9 mouse cellular contexts compared by ENCODE assay signal in the genomic region with DNA sequence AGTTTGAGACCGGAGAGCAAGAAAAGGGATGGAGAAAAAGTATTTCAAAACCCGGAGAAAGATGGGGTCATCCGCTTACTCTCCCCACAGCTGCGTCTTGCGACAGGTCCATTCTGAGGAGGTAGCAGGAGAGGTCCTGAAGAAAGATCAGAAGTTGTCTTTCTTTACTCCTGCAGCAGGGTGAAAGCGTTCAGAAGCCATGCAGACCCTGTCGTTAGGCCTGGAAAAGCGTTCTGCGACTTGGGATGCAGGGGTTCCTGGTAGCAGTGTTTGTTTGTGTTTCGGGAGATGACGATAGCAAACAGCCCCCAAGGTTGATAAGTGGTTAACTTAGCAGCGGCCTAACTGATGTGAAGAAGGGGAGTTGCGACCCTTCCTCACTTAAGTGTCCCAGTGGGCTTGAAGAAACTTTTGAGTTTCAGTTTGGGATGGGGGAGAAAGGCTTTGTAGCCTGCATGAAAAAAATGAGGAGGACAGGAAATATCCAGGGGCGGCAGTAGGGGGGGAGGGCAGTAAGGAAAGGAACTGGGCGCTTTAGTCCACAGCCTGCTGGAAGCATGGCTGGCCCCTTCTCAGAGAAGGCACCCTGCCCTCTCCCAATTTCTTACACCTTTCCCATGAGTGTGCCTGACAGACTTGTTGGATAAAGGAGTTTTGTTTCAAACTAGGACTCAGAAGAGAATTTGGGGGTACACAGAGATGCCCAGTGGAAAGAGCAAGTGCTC. TPM values are rescaled to one million over a fixed set of nuclear protein-coding genes. Genes with fewer than 3 reads are reported as not detected.
A peak's percentile ranks its signal among the peaks of the same experiment; 100 is the strongest.
DNase-seq lines count a peak whose midpoint lies in the region; ATAC-seq and TF ChIP-seq lines count a peak whose summit lies in the region.
"Had no signal": no experiment of that assay in that cellular context is flagged by ENCODE, and none has a peak within 500 bp of the region (broad histone marks: within the 10 kb centered on the region; RNA-seq: fewer than 3 reads in every experiment).

No protein-coding gene starts in this region.

- H3K4me1 ChIP-seq in heart, embryonic 10.5 days = peaks cover 54% of the 10 kb centered on the region
- peaks cover 54% of the 10 kb centered on the region for H3K4me1 ChIP-seq in hindbrain, embryonic 15.5 days (replicated peaks)
- peaks cover 67% of the 10 kb centered on the region for H3K4me1 ChIP-seq in midbrain, embryonic 12.5 days

- no peaks in the 10 kb centered on the region for H3K36me3 ChIP-seq in heart, embryonic 10.5 days
- no peaks in the 10 kb centered on the region for H3K36me3 ChIP-seq in hindbrain, embryonic 15.5 days
- no peaks in the 10 kb centered on the region for H3K36me3 ChIP-seq in midbrain, embryonic 12.5 days

- no peak for DNase-seq in heart, embryonic 10.5 days (ENCODE audit: low spot score)
- DNase-seq in heart, postnatal 36 days = no peak
- DNase-seq in brain, embryonic 14.5 days (ENCODE audit: low read depth) = peak; percentile 49
- no peak for DNase-seq in B cell, adult 2 months
- DNase-seq in thymus, postnatal 4 days = no peak
- DNase-seq in urinary bladder, postnatal 14 days (ENCODE audit: low spot score) = no peak

- TF ChIP-seq POLR2A in brain, embryonic 14.5 days (IDR thresholded peaks at IDR 0.05; ENCODE audit: borderline replicate concordance, extremely low read depth, insufficient read depth, insufficient read length, poor library complexity, severe bottlenecking) = no peak

- peak overlapping the region; percentile 89 for H3K4me3 ChIP-seq in heart, embryonic 10.5 days
- peak overlapping the region; percentile 71 for H3K4me3 ChIP-seq in hindbrain, embryonic 15.5 days
- H3K4me3 ChIP-seq in midbrain, embryonic 12.5 days = peak overlapping the region; percentile 88

- H3K9me3 ChIP-seq in heart, embryonic 10.5 days = no peaks in the 10 kb centered on the region
- H3K9me3 ChIP-seq in hindbrain, embryonic 15.5 days = no peaks in the 10 kb centered on the region
- H3K9me3 ChIP-seq in midbrain, embryonic 12.5 days = no peaks in the 10 kb centered on the region

- peak overlapping the region; percentile 99 for H3K27ac ChIP-seq in heart, embryonic 10.5 days
- no peak overlapping the region for H3K27ac ChIP-seq in hindbrain, embryonic 15.5 days (replicated peaks)
- peak overlapping the region; percentile 36; the same call in 1 of the 2 replicates for H3K27ac ChIP-seq in midbrain, embryonic 12.5 days (replicated peaks)

- no peaks in the 10 kb centered on the region for H3K27me3 ChIP-seq in heart, embryonic 10.5 days (ENCODE audit: insufficient read depth, poor library complexity, severe bottlenecking)
- no peaks in the 10 kb centered on the region for H3K27me3 ChIP-seq in hindbrain, embryonic 15.5 days
- H3K27me3 ChIP-seq in midbrain, embryonic 12.5 days = no peaks in the 10 kb centered on the region
- H3K27me3 ChIP-seq: CH12.LX had no signal

- intact Hi-C loops in heart, postnatal 36 days (cut with DNase I) = loop anchor here (2.0 to 5.0 kb wide), 2 partner anchors 69 to 126 kb away; partner anchors contain the start of gene Tex10

- no peak for TF ChIP-seq CTCF in brain, embryonic 14.5 days (IDR thresholded peaks at IDR 0.05; ENCODE audit: borderline replicate concordance, extremely low read depth, insufficient read depth, insufficient read length)

- H3K4me2 ChIP-seq in hindbrain, embryonic 15.5 days = peak overlapping the region; percentile 71
- H3K4me2 ChIP-seq in midbrain, embryonic 12.5 days (replicated peaks) = peak overlapping the region; percentile 73

- WGBS in heart, embryonic 10.5 days = 5% methylated on average over 15 of the region's 15 CpGs
- WGBS in hindbrain, embryonic 15.5 days = 3% methylated on average over 15 of the region's 15 CpGs
- WGBS in midbrain, embryonic 12.5 days = 3% methylated on average over 15 of the region's 15 CpGs

- H3K9ac ChIP-seq in hindbrain, embryonic 15.5 days = peak overlapping the region; percentile 82
- H3K9ac ChIP-seq in midbrain, embryonic 12.5 days (replicated peaks) = peak overlapping the region; percentile 98

- no peak for ATAC-seq in hindbrain, embryonic 15.5 days (ENCODE audit: low FRiP score, low read depth)
- ATAC-seq in midbrain, embryonic 12.5 days (ENCODE audit: low FRiP score, low read depth) = no peak

RNA-seq across cellular contexts. Expression of gene Msantd3, which starts 2.0 kb away (rescaled TPM):
- 29.7 and 32.3 TPM in 2 replicates for polyA plus RNA-seq in heart, embryonic 10.5 days (2016; fragmentation: Nextera tagmentation; extraction: Ambion mirVana)
- total RNA-seq in heart, postnatal 36 days (2021) = 10 to 100 TPM; 17.1 to 23.6 TPM
- polyA plus RNA-seq in brain, embryonic 14.5 days (2012; rRNA removed) = 54.0 and 55.9 TPM in 2 replicates
- polyA plus RNA-seq in hindbrain, embryonic 15.5 days (2015; fragmentation: Nextera tagmentation; extraction: Ambion mirVana) = 29.3 and 32.4 TPM in 2 replicates
- 65.5 and 68.0 TPM in 2 replicates for polyA plus RNA-seq in midbrain, embryonic 12.5 days (2016; fragmentation: Nextera tagmentation; extraction: Ambion mirVana)
- total RNA-seq: CH12.LX had no signal

RNA-seq across cellular contexts. Expression of gene Tmeff1, which starts 43.3 kb away (rescaled TPM):
- polyA plus RNA-seq in heart, embryonic 10.5 days (2016; fragmentation: Nextera tagmentation; extraction: Ambion mirVana) = 51.6 and 76.4 TPM in 2 replicates
- 10 to 100 TPM; 11.6 to 12.8 TPM for total RNA-seq in heart, postnatal 36 days (2021)
- 297 and 335 TPM in 2 replicates for polyA plus RNA-seq in brain, embryonic 14.5 days (2012; rRNA removed)
- polyA plus RNA-seq in hindbrain, embryonic 15.5 days (2015; fragmentation: Nextera tagmentation; extraction: Ambion mirVana) = 272 and 273 TPM in 2 replicates
- 268 and 311 TPM in 2 replicates for polyA plus RNA-seq in midbrain, embryonic 12.5 days (2016; fragmentation: Nextera tagmentation; extraction: Ambion mirVana)
